8 mouse cellular contexts compared by ENCODE assay signal in genomic region chr1:52499601-52500313, GRCm38 (mm10). TPM values are rescaled to one million over a fixed set of nuclear protein-coding genes. Genes with fewer than 3 reads are reported as not detected.
DNase-seq lines count a peak whose midpoint lies in the region; ATAC-seq and TF ChIP-seq lines count a peak whose summit lies in the region.

No protein-coding gene starts in this region.

- peak overlapping the region; percentile 49; the same call in 1 of the 2 replicates for H3K27ac ChIP-seq in cortical plate, adult 2 months (ENCODE audit: insufficient read depth, low read length)
- peak overlapping the region; percentile 79 for H3K27ac ChIP-seq in intestine, embryonic 16.5 days (ENCODE audit: low read length)
- peak overlapping the region; percentile 79 for H3K27ac ChIP-seq in limb, embryonic 13.5 days
- H3K27ac ChIP-seq in midbrain, embryonic 13.5 days, result 0 out of 2 replicates have a peak overlapping the region, but pooled peaks have one; percentile 5
- H3K27ac ChIP-seq in spleen, adult 2 months (ENCODE audit: insufficient read depth, low read length), result peak overlapping the region; percentile 89

- DNase-seq in layer of hippocampus, adult 11-12 months (ENCODE audit: low spot score), result peak; percentile 34
- no peak for DNase-seq in layer of hippocampus, adult 9-10 months (ENCODE audit: low spot score)
- DNase-seq in spleen, adult 2 months (ENCODE audit: low read depth in 1 of 2, low spot score in 2 of 2), result peak in 1 of 2 experiments; percentile 43

- ATAC-seq in granulocyte monocyte progenitor cell, adult 5-6 weeks (replicated peaks; ENCODE audit: poor library complexity, severe bottlenecking), result peak; percentile 56
- peak; percentile 73 for ATAC-seq in intestine, embryonic 16.5 days
- ATAC-seq in limb, embryonic 13.5 days (ENCODE audit: low FRiP score, low read depth), result peak; percentile 66
- ATAC-seq in midbrain, embryonic 13.5 days, result peak; percentile 88

- no peak for TF ChIP-seq CTCF in cortical plate, adult 2 months (IDR thresholded peaks at IDR 0.05; ENCODE audit: extremely low read depth, insufficient read depth, low read length)
- no peak for TF ChIP-seq CTCF in spleen, adult 2 months (IDR thresholded peaks at IDR 0.05; ENCODE audit: extremely low read depth, insufficient read depth, insufficient read length, insufficient replicate concordance)

- peak overlapping the region; percentile 83 for H3K4me2 ChIP-seq in intestine, embryonic 16.5 days (ENCODE audit: low read depth, low read length)
- peak overlapping the region; percentile 77 for H3K4me2 ChIP-seq in limb, embryonic 13.5 days (replicated peaks)
- H3K4me2 ChIP-seq in midbrain, embryonic 13.5 days (replicated peaks), result peak overlapping the region; percentile 85

- peaks cover 4% of the 10 kb centered on the region; the same call in 1 of the 2 replicates for H3K4me1 ChIP-seq in cortical plate, adult 2 months (ENCODE audit: control insufficient read depth, insufficient read depth, low read length)
- H3K4me1 ChIP-seq in intestine, embryonic 16.5 days (ENCODE audit: control insufficient read depth, insufficient read depth, low read length), result no peaks in the 10 kb centered on the region
- H3K4me1 ChIP-seq in limb, embryonic 13.5 days, result peaks cover 23% of the 10 kb centered on the region
- H3K4me1 ChIP-seq in midbrain, embryonic 13.5 days (replicated peaks), result peaks cover 12% of the 10 kb centered on the region
- 0 out of 2 replicates have a peak, but pooled peaks cover 2% of the 10 kb centered on the region for H3K4me1 ChIP-seq in spleen, adult 2 months (ENCODE audit: control insufficient read depth, insufficient read depth, insufficient read length)

- no peaks in the 10 kb centered on the region for H3K36me3 ChIP-seq in intestine, embryonic 16.5 days (ENCODE audit: control insufficient read depth, insufficient read depth, low read length)
- H3K36me3 ChIP-seq in limb, embryonic 13.5 days, result no peaks in the 10 kb centered on the region
- H3K36me3 ChIP-seq in midbrain, embryonic 13.5 days, result no peaks in the 10 kb centered on the region
- H3K36me3 ChIP-seq in spleen, adult 2 months (ENCODE audit: control insufficient read depth, insufficient read depth, low read length), result no peaks in the 10 kb centered on the region

- WGBS in intestine, embryonic 16.5 days, result under 1% methylated on average over 42 of the region's 68 CpGs
- WGBS in limb, embryonic 13.5 days, result under 1% methylated on average over 48 of the region's 68 CpGs
- WGBS in midbrain, embryonic 13.5 days, result 1% methylated on average over 67 of the region's 68 CpGs
- under 1% methylated on average over 64 of the region's 68 CpGs for WGBS in spleen, adult 2 months

- peak overlapping the region; percentile 90 for H3K9ac ChIP-seq in intestine, embryonic 16.5 days (ENCODE audit: low read depth, low read length)
- H3K9ac ChIP-seq in limb, embryonic 13.5 days, result peak overlapping the region; percentile 89
- H3K9ac ChIP-seq in midbrain, embryonic 13.5 days (replicated peaks), result peak overlapping the region; percentile 80

- H3K4me3 ChIP-seq in cortical plate, adult 2 months (ENCODE audit: insufficient read depth, low read length), result peak overlapping the region; percentile 84
- peak overlapping the region; percentile 89 for H3K4me3 ChIP-seq in intestine, embryonic 16.5 days (ENCODE audit: low read length)
- H3K4me3 ChIP-seq in limb, embryonic 13.5 days, result peak overlapping the region; percentile 85
- peak overlapping the region; percentile 66 for H3K4me3 ChIP-seq in midbrain, embryonic 13.5 days (replicated peaks)
- H3K4me3 ChIP-seq in spleen, adult 2 months (ENCODE audit: extremely low read depth, insufficient read depth, insufficient read length), result peak overlapping the region; percentile 84

- H3K27me3 ChIP-seq in intestine, embryonic 16.5 days (replicated peaks; ENCODE audit: control insufficient read depth, insufficient read depth, low read length), result no peaks in the 10 kb centered on the region
- H3K27me3 ChIP-seq in limb, embryonic 13.5 days, result no peaks in the 10 kb centered on the region
- H3K27me3 ChIP-seq in midbrain, embryonic 13.5 days, result peaks cover 10% of the 10 kb centered on the region; the same call in 1 of the 2 replicates
- no peaks in the 10 kb centered on the region for H3K27me3 ChIP-seq in spleen, adult 2 months (ENCODE audit: control insufficient read depth, insufficient read depth, low read length)

- TF ChIP-seq POLR2A in cortical plate, adult 2 months (IDR thresholded peaks at IDR 0.05; ENCODE audit: extremely low read depth, insufficient read depth, low read length), result no peak
- TF ChIP-seq POLR2A in spleen, adult 2 months (IDR thresholded peaks at IDR 0.05; ENCODE audit: low read depth, low read length), result no peak

- H3K9me3 ChIP-seq in intestine, embryonic 16.5 days (ENCODE audit: control insufficient read depth, low read length), result no peaks in the 10 kb centered on the region
- no peaks in the 10 kb centered on the region for H3K9me3 ChIP-seq in limb, embryonic 13.5 days
- no peaks in the 10 kb centered on the region for H3K9me3 ChIP-seq in midbrain, embryonic 13.5 days

RNA-seq across cellular contexts. Expression of gene Nab1, which starts 0.7 kb away (rescaled TPM):
- 15.6 and 15.8 TPM in 2 replicates for polyA plus RNA-seq in cortical plate, adult 2 months (2012; rRNA removed)
- total RNA-seq in granulocyte monocyte progenitor cell, adult 5-6 weeks (2014; fragmentation: Nextera tagmentation), result 27.4 and 30.8 TPM in 2 replicates
- 28.0 and 35.1 TPM in 2 replicates for total RNA-seq in granulocyte monocyte progenitor cell, adult 5-6 weeks (2017)
- 4.6 and 5.3 TPM in 2 replicates for polyA plus RNA-seq in intestine, embryonic 16.5 days (2015; fragmentation: Nextera tagmentation; extraction: Ambion mirVana)
- 10.7 and 12.2 TPM in 2 replicates for polyA plus RNA-seq in limb, embryonic 13.5 days (2015; fragmentation: Nextera tagmentation; extraction: Ambion mirVana)
- polyA plus RNA-seq in midbrain, embryonic 13.5 days (2015; fragmentation: Nextera tagmentation; extraction: Ambion mirVana), result 3.9 and 4.5 TPM in 2 replicates
- 6.0 and 8.2 TPM in 2 replicates for polyA plus RNA-seq in spleen, adult 2 months (2012; rRNA removed)

Comparison
In these comparisons a context has a peak if more than half of its experiments do, and no peak if none do; other contexts are left out.
1. H3K27ac ChIP-seq: peak in every context shown above with its lines; median percentile 89 in spleen, adult 2 months; 79 in intestine, embryonic 16.5 days; 79 in limb, embryonic 13.5 days; 49 in cortical plate, adult 2 months; 5 in midbrain, embryonic 13.5 days.